Mouse (Mus musculus) R1 (cell line): Measurements from ENCODE around the gene Gtpbp8.

Experiments used
- DNase-seq: peaks from one replicate; pipeline ENCODE4 v3.0.0-alpha.2; 2018; ENCODE audit warnings: low read depth, low spot score

The Gtpbp8 gene

GRCm38 (mm10) chr16:44690501-44690900 lies 55.7 kb downstream of the Gtpbp8 start:
- DNase-seq, result no peak

GRCm38 (mm10) chr16:44688507-44688906 lies 57.7 kb downstream of the Gtpbp8 start:
- DNase-seq, result no peak

GRCm38 (mm10) chr16:44687719-44688420 lies 58.3 kb downstream of the Gtpbp8 start:
- DNase-seq, result no peak

DNA sequence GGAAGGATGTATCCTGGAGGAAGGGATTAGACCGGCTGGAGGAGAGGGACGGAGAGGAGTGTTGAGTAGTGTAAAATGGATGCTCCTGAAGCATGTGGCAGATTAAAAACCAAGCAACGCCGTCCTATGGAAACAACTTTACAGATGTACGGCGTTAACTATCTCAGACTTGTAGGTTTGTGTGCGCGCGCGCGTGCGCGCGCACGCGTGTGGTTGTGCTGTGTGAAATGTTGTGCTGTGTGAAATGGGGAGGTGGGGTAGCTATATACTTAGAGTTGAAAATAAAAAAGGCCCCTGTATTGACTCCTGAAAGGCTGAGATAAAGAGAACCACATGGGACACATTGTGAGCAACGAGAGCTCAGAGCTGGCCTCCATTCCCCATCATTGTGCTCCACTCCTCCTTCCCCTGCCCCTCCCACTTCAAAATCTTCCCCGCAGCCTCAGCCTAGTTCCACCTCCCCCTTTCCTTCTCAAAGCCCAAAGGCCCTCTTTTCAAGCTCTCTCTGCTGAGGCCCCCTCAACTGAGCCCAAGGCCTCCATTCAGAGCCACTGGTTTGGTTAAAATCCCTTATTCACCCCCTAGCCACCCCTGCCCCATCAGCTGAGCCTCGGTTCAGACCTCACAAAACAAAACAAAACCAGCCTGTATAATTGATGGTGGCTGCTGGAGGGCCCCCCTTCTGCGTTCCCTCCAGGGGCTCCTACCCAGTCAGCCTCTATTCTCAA lies 59.0 kb downstream of the Gtpbp8 start:
- no peak for DNase-seq
